Mouse (Mus musculus): Measurements from ENCODE around the gene Mpnd. TPM values are rescaled to one million over a fixed set of nuclear protein-coding genes. Genes with fewer than 3 reads are reported as not detected.

Mpnd gene
- polyA plus RNA-seq, 1 experiment from 2014 or later: 20.4 TPM

GRCm38 (mm10) chr17:55963171-55963570, 42.3 kb upstream of the Mpnd start:
- no peaks in the 10 kb centered on the region for H3K9me3 ChIP-seq (replicated peaks)
- peak overlapping the region; percentile 29 for H3K4me2 ChIP-seq
- H3K4me1 ChIP-seq (replicated peaks): peaks cover 23% of the 10 kb centered on the region
- H3K36me3 ChIP-seq (replicated peaks): peaks cover 56% of the 10 kb centered on the region
- no peaks in the 10 kb centered on the region for H3K27me3 ChIP-seq
- WGBS (ENCODE audit: insufficient replicate concordance): 66% methylated on average over 14 of the region's 14 CpGs
- no peak for ATAC-seq (ENCODE audit: insufficient read depth)
- peak overlapping the region; percentile 48; the same call in 1 of the 2 replicates for H3K27ac ChIP-seq (replicated peaks)
- no peak overlapping the region for H3K4me3 ChIP-seq (replicated peaks)
- no peak overlapping the region for H3K9ac ChIP-seq

- no peak overlapping the region for H3K4me2 ChIP-seq
- no peak overlapping the region for H3K4me3 ChIP-seq (replicated peaks)
- H3K4me1 ChIP-seq (replicated peaks): peaks cover 14% of the 10 kb centered on the region
- 82% methylated on average over 10 of the region's 10 CpGs for WGBS (ENCODE audit: insufficient replicate concordance)
- H3K27me3 ChIP-seq: peaks cover 10% of the 10 kb centered on the region
- H3K27ac ChIP-seq (replicated peaks): no peak overlapping the region
- no peaks in the 10 kb centered on the region for H3K9me3 ChIP-seq (replicated peaks)
- no peak overlapping the region for H3K9ac ChIP-seq
- H3K36me3 ChIP-seq (replicated peaks): peaks cover 56% of the 10 kb centered on the region
- no peak for ATAC-seq (ENCODE audit: insufficient read depth)
These were observed 41.0 kb upstream of the Mpnd start for GRCm38 (mm10) chr17:55964496-55964895.

GRCm38 (mm10) chr17:55964996-55965395, 40.5 kb upstream of the Mpnd start:
- Histone ChIP-seq H3K36me3 (replicated peaks) (peaks cover 56% of the 10 kb centered on the region), H3K4me1 (replicated peaks) (peaks cover 9% of the 10 kb centered on the region), H3K9me3 (replicated peaks) (no peaks in the 10 kb centered on the region), H3K27me3 (peaks cover 15% of the 10 kb centered on the region), H3K27ac (replicated peaks) (no peak overlapping the region), H3K9ac (no peak overlapping the region), H3K4me2 (no peak overlapping the region), H3K4me3 (replicated peaks) (no peak overlapping the region)
- ATAC-seq (ENCODE audit: insufficient read depth): no peak
- WGBS (ENCODE audit: insufficient replicate concordance): 70% methylated on average over 9 of the region's 9 CpGs

- peaks cover 37% of the 10 kb centered on the region for H3K27me3 ChIP-seq
- H3K4me1 ChIP-seq (replicated peaks): peaks cover 11% of the 10 kb centered on the region; the same call in 1 of the 2 replicates
- no peaks in the 10 kb centered on the region for H3K9me3 ChIP-seq (replicated peaks)
- peaks cover 39% of the 10 kb centered on the region for H3K36me3 ChIP-seq (replicated peaks)
- no peak overlapping the region for H3K9ac ChIP-seq
- no peak for ATAC-seq (ENCODE audit: insufficient read depth)
- no peak overlapping the region for H3K4me2 ChIP-seq
- no peak overlapping the region for H3K4me3 ChIP-seq (replicated peaks)
- 72% methylated on average over 4 of the region's 4 CpGs for WGBS (ENCODE audit: insufficient replicate concordance)
- H3K27ac ChIP-seq (replicated peaks): no peak overlapping the region
These were observed 38.3 kb upstream of the Mpnd start for GRCm38 (mm10) chr17:55967186-55967585.

- peaks cover 47% of the 10 kb centered on the region for H3K27me3 ChIP-seq
- H3K9me3 ChIP-seq (replicated peaks): no peaks in the 10 kb centered on the region
- H3K9ac ChIP-seq: no peak overlapping the region
- no peak overlapping the region for H3K4me3 ChIP-seq (replicated peaks)
- H3K4me2 ChIP-seq: no peak overlapping the region
- no peak overlapping the region for H3K27ac ChIP-seq (replicated peaks)
- ATAC-seq (ENCODE audit: insufficient read depth): no peak
- H3K4me1 ChIP-seq (replicated peaks): peaks cover 9% of the 10 kb centered on the region; the same call in 1 of the 2 replicates
- H3K36me3 ChIP-seq (replicated peaks): peaks cover 37% of the 10 kb centered on the region
- 55% methylated on average over 7 of the region's 7 CpGs for WGBS (ENCODE audit: insufficient replicate concordance)
These were observed 37.3 kb upstream of the Mpnd start for GRCm38 (mm10) chr17:55968210-55968609.

- H3K27me3 ChIP-seq: peaks cover 55% of the 10 kb centered on the region
- peaks cover 30% of the 10 kb centered on the region for H3K36me3 ChIP-seq (replicated peaks)
- no peak overlapping the region for H3K4me2 ChIP-seq
- H3K27ac ChIP-seq (replicated peaks): no peak overlapping the region
- peaks cover 7% of the 10 kb centered on the region; the same call in 1 of the 2 replicates for H3K4me1 ChIP-seq (replicated peaks)
- no peak overlapping the region for H3K4me3 ChIP-seq (replicated peaks)
- 49% methylated on average over 14 of the region's 14 CpGs for WGBS (ENCODE audit: insufficient replicate concordance)
- H3K9me3 ChIP-seq (replicated peaks): no peaks in the 10 kb centered on the region
- H3K9ac ChIP-seq: no peak overlapping the region
- ATAC-seq (ENCODE audit: insufficient read depth): no peak
These were observed 36.0 kb upstream of the Mpnd start for GRCm38 (mm10) chr17:55969560-55969959.

GRCm38 (mm10) chr17:55969966-55970891, 35.3 kb upstream of the Mpnd start, which contains the start of gene Shd:
Shd (plus strand) TSS chr17:55970467.
- Histone ChIP-seq H3K27ac (replicated peaks) (no peak within 1 kb of the TSS), H3K27me3 (peaks cover 55% of the 10 kb centered on the region), H3K36me3 (replicated peaks) (peaks cover 23% of the 10 kb centered on the region), H3K9ac (no peak within 1 kb of the TSS), H3K4me2 (peak within 1 kb of the TSS; percentile 59), H3K4me3 (replicated peaks) (peak within 1 kb of the TSS; percentile 33), H3K4me1 (replicated peaks) (peaks cover 7% of the 10 kb centered on the region; the same call in 1 of the 2 replicates), H3K9me3 (replicated peaks) (no peaks in the 10 kb centered on the region)
- ATAC-seq (ENCODE audit: insufficient read depth): no peak
- 8% methylated on average over 55 of the region's 55 CpGs for WGBS (ENCODE audit: insufficient replicate concordance)

GRCm38 (mm10) chr17:55971453-55971852, 34.1 kb upstream of the Mpnd start:
- no peak overlapping the region for H3K4me2 ChIP-seq

GRCm38 (mm10) chr17:55976255-55976862, 29.2 kb upstream of the Mpnd start:
- peaks cover 26% of the 10 kb centered on the region for H3K27me3 ChIP-seq
- peaks cover 10% of the 10 kb centered on the region; the same call in 1 of the 2 replicates for H3K4me1 ChIP-seq (replicated peaks)
- H3K4me2 ChIP-seq: no peak overlapping the region
- H3K27ac ChIP-seq (replicated peaks): no peak overlapping the region
- WGBS (ENCODE audit: insufficient replicate concordance): 15% methylated on average over 13 of the region's 13 CpGs
- no peak overlapping the region for H3K4me3 ChIP-seq (replicated peaks)
- H3K9ac ChIP-seq: no peak overlapping the region
- H3K36me3 ChIP-seq (replicated peaks): no peaks in the 10 kb centered on the region
- no peaks in the 10 kb centered on the region for H3K9me3 ChIP-seq (replicated peaks)
- ATAC-seq (ENCODE audit: insufficient read depth): peak; percentile 57

More at GRCm38 (mm10) chr17:55971453-55971852, 34.1 kb upstream of the Mpnd start:
- 25% methylated on average over 22 of the region's 22 CpGs for WGBS (ENCODE audit: insufficient replicate concordance)
- Histone ChIP-seq H3K27ac (replicated peaks) (no peak overlapping the region), H3K9ac (no peak overlapping the region), H3K36me3 (replicated peaks) (peaks cover 13% of the 10 kb centered on the region), H3K9me3 (replicated peaks) (no peaks in the 10 kb centered on the region), H3K4me1 (replicated peaks) (peaks cover 10% of the 10 kb centered on the region; the same call in 1 of the 2 replicates), H3K27me3 (peaks cover 55% of the 10 kb centered on the region), H3K4me3 (replicated peaks) (no peak overlapping the region)
- no peak for ATAC-seq (ENCODE audit: insufficient read depth)

GRCm38 (mm10) chr17:55977301-55977700, 28.2 kb upstream of the Mpnd start:
- no peaks in the 10 kb centered on the region for H3K36me3 ChIP-seq (replicated peaks)
- peaks cover 17% of the 10 kb centered on the region for H3K27me3 ChIP-seq
- ATAC-seq (ENCODE audit: insufficient read depth): peak; percentile 55; the same call in 1 of the 2 replicates
- no peaks in the 10 kb centered on the region for H3K9me3 ChIP-seq (replicated peaks)
- H3K9ac ChIP-seq: no peak overlapping the region
- WGBS (ENCODE audit: insufficient replicate concordance): 36% methylated on average over 3 of the region's 3 CpGs
- H3K4me1 ChIP-seq (replicated peaks): peaks cover 10% of the 10 kb centered on the region; the same call in 1 of the 2 replicates
- H3K27ac ChIP-seq (replicated peaks): no peak overlapping the region
- H3K4me3 ChIP-seq (replicated peaks): no peak overlapping the region
- H3K4me2 ChIP-seq: no peak overlapping the region
